Mouse (Mus musculus): ENCODE measurements around the gene Egfr. TPM values are rescaled to one million over a fixed set of nuclear protein-coding genes. Genes with fewer than 3 reads are reported as not detected.

The Egfr gene
- polyA plus RNA-seq, 1 experiment from 2014 or later = 1.4 TPM

DNA sequence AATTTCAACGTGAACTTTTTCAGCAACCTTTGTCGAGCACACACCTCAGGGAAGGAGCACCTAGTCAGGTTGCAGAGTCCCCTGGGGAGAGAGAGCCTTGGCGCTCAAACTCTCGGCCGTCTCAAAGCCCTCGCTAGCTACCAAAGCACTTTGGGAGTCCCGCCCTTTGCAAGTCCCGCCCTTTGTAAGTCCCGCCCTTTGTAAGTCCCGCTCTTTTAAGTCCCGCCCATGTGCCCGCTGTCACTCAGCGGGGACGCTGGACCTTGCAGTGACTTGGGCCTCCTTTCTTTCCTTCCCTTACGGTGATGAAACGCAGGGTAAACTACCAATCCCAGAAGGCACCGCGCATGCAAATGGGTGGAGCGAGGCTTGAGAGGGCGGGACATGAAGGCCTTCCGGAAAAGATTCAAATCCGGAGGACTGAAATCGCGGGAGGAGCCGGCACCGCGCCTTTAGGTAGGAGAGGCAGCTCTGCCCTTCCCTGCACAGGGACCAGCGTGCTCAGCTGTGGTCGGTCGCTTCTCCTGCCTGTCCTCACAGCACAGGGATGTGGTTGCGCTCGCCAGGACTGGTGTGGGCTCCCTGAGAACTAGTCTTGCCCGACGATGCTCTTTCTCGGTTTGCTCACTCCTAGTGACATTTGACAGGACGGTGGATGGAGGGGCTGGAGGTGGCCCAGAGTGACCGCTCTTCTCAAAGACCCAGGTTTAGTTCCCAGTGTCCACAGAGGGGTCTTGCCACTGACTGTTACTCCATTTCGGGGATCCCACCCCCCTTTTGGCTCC, 199.2 kb downstream of the Egfr start, which contains the start of gene Fbxo48:
Gene Fbxo48, plus strand, starts transcription at position 400 of the 785 bp plus-strand sequence.
- H3K27me3 ChIP-seq (replicated peaks) = no peaks in the 10 kb centered on the region
- peak; percentile 99 for ATAC-seq
- no peaks in the 10 kb centered on the region for H3K9me3 ChIP-seq (replicated peaks)
- peak within 1 kb of the TSS; percentile 87 for H3K9ac ChIP-seq
- peak within 1 kb of the TSS; percentile 71 for H3K4me2 ChIP-seq
- under 1% methylated on average over 38 of the region's 38 CpGs for WGBS (ENCODE audit: insufficient replicate concordance)
- H3K27ac ChIP-seq = peak within 1 kb of the TSS; percentile 81
- H3K36me3 ChIP-seq = peaks cover 13% of the 10 kb centered on the region; the same call in 1 of the 2 replicates
- peak within 1 kb of the TSS; percentile 81 for H3K4me3 ChIP-seq
- peaks cover 44% of the 10 kb centered on the region for H3K4me1 ChIP-seq

DNA sequence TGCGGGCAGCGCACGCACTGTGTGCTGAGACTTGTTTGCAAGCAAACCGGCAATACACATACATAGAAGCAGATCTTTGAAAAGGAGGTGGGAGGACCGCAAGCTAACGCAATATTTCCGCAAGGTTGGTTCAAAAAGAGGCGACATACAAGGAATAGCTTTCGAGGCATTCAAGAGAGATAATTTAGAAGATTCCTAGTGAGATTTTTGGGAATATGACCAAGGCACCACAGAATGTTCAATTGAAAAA, 199.7 kb downstream of the Egfr start:
- 2% methylated on average over 9 of the region's 9 CpGs for WGBS (ENCODE audit: insufficient replicate concordance)
- no peaks in the 10 kb centered on the region for H3K27me3 ChIP-seq (replicated peaks)
- no peaks in the 10 kb centered on the region for H3K9me3 ChIP-seq (replicated peaks)
- H3K4me1 ChIP-seq = peaks cover 49% of the 10 kb centered on the region
- peak overlapping the region; percentile 81 for H3K4me3 ChIP-seq
- H3K9ac ChIP-seq = peak overlapping the region; percentile 87
- peaks cover 17% of the 10 kb centered on the region; the same call in 1 of the 2 replicates for H3K36me3 ChIP-seq
- ATAC-seq = peak; percentile 7; the same call in 1 of the 2 replicates
- peak overlapping the region; percentile 71 for H3K4me2 ChIP-seq
- peak overlapping the region; percentile 81 for H3K27ac ChIP-seq

DNA sequence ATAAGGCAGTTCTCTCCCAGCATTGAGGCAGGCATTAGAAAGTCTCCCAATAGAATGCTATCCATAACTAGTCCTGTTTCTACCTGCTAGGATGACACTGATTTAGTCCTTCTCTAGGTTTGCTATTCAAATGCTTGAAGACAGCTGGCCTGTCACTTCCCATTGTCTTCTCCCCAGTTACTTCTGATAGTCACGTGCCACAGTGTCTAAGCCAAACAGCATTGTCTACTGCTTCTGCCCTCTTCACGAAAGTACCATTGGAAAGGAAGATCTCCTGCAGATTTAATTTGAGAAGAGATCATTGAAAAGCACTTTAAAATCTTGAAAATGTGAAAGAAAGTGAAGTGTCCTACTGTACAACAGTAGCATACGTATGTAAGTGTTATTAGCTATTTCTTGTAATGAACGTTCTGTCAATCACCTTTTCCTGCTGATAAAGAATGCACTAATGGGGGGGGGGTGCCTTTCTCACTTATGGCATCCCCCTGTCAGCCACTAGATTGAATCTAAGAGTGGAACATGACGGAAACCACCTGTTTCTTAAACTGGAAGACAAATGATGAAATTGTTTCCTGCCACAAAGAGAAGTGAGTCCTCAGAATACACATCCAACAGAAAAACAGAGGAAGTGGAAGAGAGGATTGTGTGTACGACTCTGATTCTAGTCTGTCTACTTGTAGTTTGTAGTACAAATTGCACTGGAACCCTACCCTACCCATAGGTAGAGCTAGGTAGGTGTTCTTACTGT, 204.3 kb downstream of the Egfr start:
- 45% methylated on average over 6 of the region's 6 CpGs for WGBS (ENCODE audit: insufficient replicate concordance)
- H3K4me3 ChIP-seq = no peak overlapping the region
- H3K27me3 ChIP-seq (replicated peaks) = no peaks in the 10 kb centered on the region
- peaks cover 61% of the 10 kb centered on the region for H3K4me1 ChIP-seq
- no peak for ATAC-seq
- H3K4me2 ChIP-seq = no peak overlapping the region
- H3K9ac ChIP-seq = no peak overlapping the region
- peaks cover 28% of the 10 kb centered on the region for H3K36me3 ChIP-seq
- no peaks in the 10 kb centered on the region for H3K9me3 ChIP-seq (replicated peaks)
- H3K27ac ChIP-seq = peak overlapping the region; percentile 28; the same call in 1 of the 2 replicates

DNA sequence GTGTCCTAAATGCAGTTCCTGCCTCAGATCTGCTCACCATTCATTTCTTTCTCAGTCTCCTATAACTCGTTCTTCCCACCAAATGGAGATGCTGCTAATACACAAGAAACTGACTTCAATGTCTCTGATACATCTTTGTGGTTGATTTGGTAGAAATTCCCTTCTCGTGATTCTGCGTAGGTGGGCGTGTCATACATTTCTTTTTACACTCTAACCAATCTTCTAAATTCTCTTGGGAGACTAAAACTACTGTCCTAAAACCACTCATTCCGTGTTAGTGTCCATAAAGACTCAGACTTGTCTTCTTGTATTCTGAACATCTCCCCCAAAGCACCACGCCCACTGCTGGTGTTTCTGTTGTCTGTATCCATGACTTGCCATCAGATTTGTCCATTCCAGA, 205.0 kb downstream of the Egfr start:
- Histone ChIP-seq H3K9ac (no peak overlapping the region), H3K36me3 (peaks cover 28% of the 10 kb centered on the region), H3K9me3 (replicated peaks) (no peaks in the 10 kb centered on the region), H3K4me1 (peaks cover 57% of the 10 kb centered on the region), H3K4me2 (no peak overlapping the region), H3K27ac (peak overlapping the region; percentile 28; the same call in 1 of the 2 replicates), H3K27me3 (replicated peaks) (no peaks in the 10 kb centered on the region), H3K4me3 (no peak overlapping the region)
- no peak for ATAC-seq
- WGBS (ENCODE audit: insufficient replicate concordance) = 74% methylated on average over 6 of the region's 6 CpGs

DNA sequence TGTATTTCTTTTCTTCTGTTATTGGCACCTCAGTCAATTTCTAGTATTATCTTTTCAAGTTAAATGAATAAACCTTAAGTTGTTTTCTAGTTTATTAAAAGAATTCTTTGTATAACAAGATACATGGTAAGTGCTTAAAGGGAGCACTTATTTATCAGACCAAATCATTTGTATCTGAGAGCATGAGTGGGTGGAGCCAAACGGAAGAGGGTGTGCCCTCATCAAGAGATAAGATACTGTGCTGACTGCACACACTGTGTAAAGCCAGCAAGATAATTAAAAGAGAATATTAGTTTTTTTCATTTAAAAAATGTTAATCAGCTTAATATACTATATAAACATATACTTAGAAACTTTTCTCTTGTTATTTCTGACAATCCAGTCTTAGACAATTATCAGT, 206.5 kb downstream of the Egfr start:
- WGBS (ENCODE audit: insufficient replicate concordance) = 20% methylated on average over 1 of the region's 1 CpGs
- peak; percentile 91 for ATAC-seq

More for the DNA sequence above, 206.5 kb downstream of the Egfr start:
- Histone ChIP-seq H3K9ac (no peak overlapping the region), H3K4me2 (no peak overlapping the region), H3K4me1 (peaks cover 43% of the 10 kb centered on the region), H3K27ac (no peak overlapping the region), H3K9me3 (replicated peaks) (no peaks in the 10 kb centered on the region), H3K27me3 (replicated peaks) (no peaks in the 10 kb centered on the region), H3K36me3 (peaks cover 21% of the 10 kb centered on the region), H3K4me3 (no peak overlapping the region)

Other genes starting within 250 kb of the Egfr start
- 37.7 and 38.8 TPM in 2 replicates for gene Sec61g, start 243.7 kb upstream of the Egfr start, polyA plus RNA-seq (2016; fragmentation: Nextera tagmentation; extraction: Ambion mirVana)
- 2.5 and 3.2 TPM in 2 replicates for gene Fbxo48, start 199.2 kb downstream of the Egfr start, polyA plus RNA-seq (2016; fragmentation: Nextera tagmentation; extraction: Ambion mirVana)

Measured in liver, embryonic 12.5 days (tissue).